Mouse (Mus musculus) kidney, postnatal 0 days (tissue): Measurements from ENCODE around the gene Fam221b. TPM values are rescaled to one million over a fixed set of nuclear protein-coding genes. Genes with fewer than 3 reads are reported as not detected.

Experiments
- ATAC-seq: fragments of 200-750 bp; cut with Nextera tagmentation; replicated peaks from 2 replicates; pipeline ENCODE4 v1.8.0; 2017; ENCODE audit warnings: low read depth, moderate number of reproducible peaks, moderate TSS enrichment, moderate library complexity; ENCODE audit not compliant: low FRiP score
- DNase-seq: peaks from one replicate; pipeline ENCODE4 v3.0.0-alpha.2; 2016; ENCODE audit warnings: low spot score
- H3K27ac ChIP-seq: fragments of 300-500 bp; sonication (generic); 2 replicates; pipeline ENCODE4 v1.5.1; 2014; ENCODE audit warnings: mild to moderate bottlenecking
- H3K27me3 ChIP-seq: fragments of 300-500 bp; sonication (generic); 2 replicates; pipeline ENCODE4 v1.6.1; 2014; ENCODE audit warnings: low read length, mixed read lengths; ENCODE audit not compliant: insufficient read depth
- H3K36me3 ChIP-seq: fragments of 300-500 bp; sonication (generic); 2 replicates; pipeline ENCODE4 v1.6.1; 2014; ENCODE audit warnings: low read length, mixed read lengths; ENCODE audit not compliant: insufficient read depth
- H3K4me1 ChIP-seq: fragments of 300-500 bp; sonication (generic); replicated peaks from 2 replicates; pipeline ENCODE4 v1.6.1; 2014; ENCODE audit warnings: antibody characterized with exemption, low read length, mixed read lengths; ENCODE audit not compliant: insufficient read depth
- H3K4me2 ChIP-seq: fragments of 300-500 bp; sonication (generic); 2 replicates; pipeline ENCODE4 v1.6.1; 2014; ENCODE audit warnings: mild to moderate bottlenecking, low read length, moderate library complexity, mixed read lengths
- H3K4me3 ChIP-seq: fragments of 300-500 bp; sonication (generic); replicated peaks from 2 replicates; pipeline ENCODE4 v1.5.1; 2014; ENCODE audit warnings: low read depth, low read length
- H3K9ac ChIP-seq: fragments of 300-500 bp; sonication (generic); 2 replicates; pipeline ENCODE4 v1.6.1; 2014; ENCODE audit warnings: low read depth, low read length
- H3K9me3 ChIP-seq: fragments of 300-500 bp; sonication (generic); replicated peaks from 2 replicates; pipeline ENCODE4 v1.6.1; 2016; ENCODE audit warnings: low read length, inconsistent platforms, mixed read lengths
- CTCF ChIP-seq: IDR thresholded peaks from 2 replicates; pipeline ENCODE4 v1.5.1; 2016; ENCODE audit warnings: antibody characterized with exemption, low read depth, mild to moderate bottlenecking, moderate library complexity
- WGBS: fragments of 180-500 bp; shearing (Covaris S2); extraction: QIAGEN DNeasy Blood & Tissue Kit; methylation state at CpG from one replicate; pipeline ENCODE4 v1.1.7; 2014; 5-methylcytosine and 5-hydroxymethylcytosine counted together
- polyA plus RNA-seq: library from polyadenylated mRNA; unstranded; fragments of >200 nt; fragmentation: Nextera tagmentation; extraction: Ambion mirVana; gene quantifications from 2 replicates; pipeline ENCODE4 v1.2.1, GENCODE M21; 2015

Gene Fam221b
- polyA plus RNA-seq, 1 experiment from 2014 or later, result 2.9 TPM

DNA sequence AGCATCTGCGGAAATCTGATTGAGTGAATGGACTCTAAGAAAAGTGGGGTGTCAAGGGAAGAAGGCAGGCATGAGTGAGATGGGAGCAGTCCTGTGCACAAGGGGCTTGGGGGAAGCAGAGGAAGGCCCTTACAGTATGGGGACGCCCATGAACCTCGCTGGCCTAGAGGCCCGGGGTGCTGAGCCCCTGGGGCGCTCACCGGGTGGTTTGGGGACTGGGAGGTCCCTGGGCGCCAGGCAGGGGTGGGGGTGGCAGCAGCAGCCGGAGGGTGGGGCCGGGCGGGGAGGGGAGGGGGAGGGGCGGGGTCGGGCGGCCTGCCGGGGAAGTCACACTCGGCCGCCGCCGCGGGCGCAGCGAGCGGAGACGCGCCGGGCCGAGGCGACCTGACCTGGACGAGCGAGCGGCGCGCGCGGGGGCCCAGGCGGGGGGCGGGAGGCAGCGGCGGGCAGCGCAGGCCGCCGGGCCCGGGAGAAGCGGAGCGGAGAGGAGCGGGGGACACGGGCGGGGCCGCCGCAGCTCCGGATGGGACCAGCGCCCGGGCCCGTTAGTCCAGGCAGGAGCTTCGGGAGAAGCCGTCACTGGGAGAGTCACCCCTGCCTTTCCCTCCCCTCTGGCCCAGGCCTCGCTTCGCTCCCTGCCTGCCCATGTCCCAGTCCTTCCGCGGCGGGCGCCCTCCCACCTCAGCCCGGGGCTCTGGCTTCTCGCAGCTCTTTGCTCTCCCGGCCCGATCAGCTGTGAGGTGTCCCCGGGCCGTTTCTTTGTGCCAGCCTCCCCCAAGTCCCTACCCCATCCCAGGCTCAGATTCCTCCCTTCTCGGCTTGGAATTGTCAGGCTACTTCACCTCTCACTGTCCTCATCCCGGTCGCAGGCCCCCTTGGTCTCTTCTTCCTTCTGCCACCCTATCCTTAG, 37.6 kb downstream of the Fam221b start, which contains the start of gene Npr2:
Npr2 (plus strand) TSS at position 890 of the 910 bp plus-strand sequence.
- 2% methylated on average over 52 of the region's 70 CpGs for WGBS
- DNase-seq (peak; percentile 78), ATAC-seq (peak; percentile 55)
- TF ChIP-seq CTCF, result no peak
- H3K9me3 ChIP-seq, result no peaks in the 10 kb centered on the region
- H3K4me3 ChIP-seq, result peak within 1 kb of the TSS; percentile 61
- H3K27ac ChIP-seq, result peak within 1 kb of the TSS; percentile 64; the same call in 1 of the 2 replicates
- peak within 1 kb of the TSS; percentile 80 for H3K9ac ChIP-seq
- no peaks in the 10 kb centered on the region for H3K36me3 ChIP-seq
- no peaks in the 10 kb centered on the region for H3K27me3 ChIP-seq
- peak within 1 kb of the TSS; percentile 91 for H3K4me2 ChIP-seq
- peaks cover 13% of the 10 kb centered on the region; the same call in 1 of the 2 replicates for H3K4me1 ChIP-seq

DNA sequence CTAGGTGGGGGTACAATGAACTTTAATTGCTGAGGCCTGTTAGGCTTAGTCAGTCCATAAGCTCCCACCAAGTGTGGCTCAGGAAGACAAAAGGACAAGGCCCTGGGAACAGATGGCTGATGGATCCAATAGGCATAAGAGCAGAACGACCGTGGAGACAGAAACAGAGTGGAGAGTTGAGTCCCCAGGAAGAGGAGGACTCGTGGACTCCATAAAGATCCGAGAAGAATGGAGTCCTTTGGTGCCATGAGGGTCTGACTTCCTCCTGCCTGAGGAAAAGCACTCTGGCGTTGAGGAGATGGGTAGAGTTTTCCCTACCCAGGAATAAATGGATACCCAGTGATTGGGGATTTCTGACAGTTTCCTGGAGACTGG, 38.3 kb downstream of the Fam221b start:
- WGBS, result 28% methylated on average over 5 of the region's 5 CpGs

DNA sequence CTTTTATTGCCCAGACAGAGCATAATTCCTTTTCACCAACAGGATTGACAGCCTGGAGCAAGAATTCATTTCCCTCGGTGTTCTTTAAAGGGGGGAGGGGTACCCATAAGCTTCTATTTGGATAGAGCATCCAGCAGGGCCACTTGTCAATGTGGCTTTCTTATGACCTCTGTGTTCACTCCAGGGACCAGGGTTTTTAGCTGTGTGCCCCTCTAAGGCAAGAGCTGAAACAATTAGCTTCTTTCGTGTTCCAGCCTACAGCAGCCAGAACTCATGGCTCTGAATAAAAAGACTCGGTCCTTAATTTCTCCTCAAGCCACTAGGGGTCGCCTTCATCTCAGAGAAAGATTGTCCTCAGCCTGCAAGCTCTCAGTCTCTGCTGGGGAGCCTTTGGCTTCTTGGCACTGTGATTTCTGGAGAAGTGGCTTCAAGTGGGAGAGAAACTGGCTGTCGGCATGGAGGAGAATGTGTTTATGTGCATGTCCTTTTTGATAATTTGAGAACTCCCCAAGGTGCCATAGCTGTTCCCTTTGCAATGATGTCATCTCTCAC, 38.8 kb downstream of the Fam221b start:
- Histone ChIP-seq H3K9ac (no peak overlapping the region), H3K9me3 (peaks cover 4% of the 10 kb centered on the region), H3K36me3 (no peaks in the 10 kb centered on the region), H3K4me3 (no peak overlapping the region), H3K4me2 (no peak overlapping the region), H3K27me3 (no peaks in the 10 kb centered on the region), H3K4me1 (peaks cover 13% of the 10 kb centered on the region; the same call in 1 of the 2 replicates), H3K27ac (no peak overlapping the region)
- 5% methylated on average over 5 of the region's 5 CpGs for WGBS
- ATAC-seq (peak; percentile 39; the same call in 1 of the 2 replicates), DNase-seq (peak; percentile 96)
- peak; percentile 94 for TF ChIP-seq CTCF

More for the DNA sequence above, 38.3 kb downstream of the Fam221b start:
- Histone ChIP-seq H3K9me3 (peaks cover under 1% of the 10 kb centered on the region; the same call in 1 of the 2 replicates), H3K4me2 (peak overlapping the region; percentile 91), H3K4me3 (no peak overlapping the region), H3K27ac (peak overlapping the region; percentile 64; the same call in 1 of the 2 replicates), H3K36me3 (no peaks in the 10 kb centered on the region), H3K4me1 (peaks cover 13% of the 10 kb centered on the region; the same call in 1 of the 2 replicates), H3K27me3 (no peaks in the 10 kb centered on the region), H3K9ac (no peak overlapping the region)
- DNase-seq, result peak; percentile 9
- TF ChIP-seq CTCF, result no peak
- ATAC-seq, result no peak

DNA sequence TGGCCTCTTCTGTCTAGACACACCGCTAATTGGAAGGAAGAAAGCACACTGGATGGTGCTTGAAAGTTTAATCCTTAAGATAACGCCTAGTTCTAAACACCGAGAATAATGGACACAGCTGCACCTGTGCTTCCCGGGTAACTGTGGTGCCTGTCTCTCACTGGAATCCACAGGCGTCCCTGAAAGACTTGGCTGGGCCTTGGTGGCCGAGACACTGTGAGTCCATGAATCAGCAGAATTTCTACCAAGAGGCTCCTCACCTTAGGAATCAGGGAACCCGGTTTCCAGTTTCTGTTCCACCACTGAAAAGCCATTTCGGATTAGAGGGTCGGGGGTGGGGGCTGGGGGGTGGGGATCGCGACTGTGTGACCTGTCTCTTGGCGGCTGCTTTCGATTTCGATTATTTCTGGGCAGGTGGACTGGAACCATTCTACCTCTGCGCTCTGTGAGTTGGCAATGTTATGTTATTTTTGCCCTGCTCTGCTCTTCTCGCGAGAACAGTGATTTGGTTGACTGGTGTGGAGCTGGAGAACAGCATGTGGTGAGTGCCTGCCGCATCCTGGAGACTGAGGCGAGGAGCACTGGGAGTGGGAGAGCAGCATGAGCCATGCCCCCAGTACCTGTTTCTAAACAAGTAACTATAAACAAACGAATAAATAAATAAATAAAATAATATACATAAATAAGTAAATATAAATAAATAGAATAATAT, 39.7 kb downstream of the Fam221b start:
- ATAC-seq, result no peak; the same call in 1 of the 2 replicates
- no peak overlapping the region for H3K9ac ChIP-seq
- H3K27me3 ChIP-seq, result no peaks in the 10 kb centered on the region
- DNase-seq, result peak; percentile 38
- TF ChIP-seq CTCF, result no peak
- whole genome bisulfite sequencing, result 48% methylated on average over 20 of the region's 20 CpGs
- no peaks in the 10 kb centered on the region for H3K36me3 ChIP-seq
- H3K4me3 ChIP-seq, result no peak overlapping the region
- H3K27ac ChIP-seq, result no peak overlapping the region
- H3K4me1 ChIP-seq, result peaks cover 13% of the 10 kb centered on the region; the same call in 1 of the 2 replicates
- peaks cover 4% of the 10 kb centered on the region for H3K9me3 ChIP-seq
- H3K4me2 ChIP-seq, result no peak overlapping the region

DNA sequence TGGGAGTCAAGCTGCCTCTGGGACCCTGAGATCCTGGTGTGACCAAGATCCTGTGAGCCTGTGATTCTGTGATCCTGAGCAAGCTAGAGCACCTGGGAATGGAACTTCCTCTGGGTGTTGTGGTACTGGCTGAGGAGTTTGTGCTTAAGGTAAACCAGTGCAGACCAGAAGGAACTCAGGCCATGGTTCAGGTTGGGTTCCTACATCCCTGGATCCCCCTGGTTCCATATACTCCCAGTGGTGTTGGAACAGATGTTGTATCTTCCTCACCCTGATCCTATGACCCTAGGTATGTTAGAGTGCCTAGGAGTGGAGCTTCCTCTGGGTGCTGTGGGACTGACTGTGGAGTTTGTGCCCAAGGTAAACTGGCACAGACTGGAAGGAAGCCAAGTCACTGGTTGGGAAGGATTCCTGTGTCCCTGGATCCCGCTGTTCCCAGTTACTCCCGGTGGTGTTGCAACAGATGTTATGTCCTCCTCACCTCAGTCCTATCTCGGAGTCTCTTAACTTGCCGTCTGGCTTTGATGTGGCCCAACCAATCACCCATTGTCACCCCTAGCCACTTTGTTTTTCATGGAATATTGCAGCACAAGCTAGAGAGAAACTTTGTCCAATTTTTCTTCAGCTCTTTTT, 48.7 kb downstream of the Fam221b start:
- Histone ChIP-seq H3K36me3 (no peaks in the 10 kb centered on the region), H3K27ac (no peak overlapping the region), H3K9me3 (0 out of 2 replicates have a peak, but pooled peaks cover under 1% of the 10 kb centered on the region), H3K27me3 (no peaks in the 10 kb centered on the region), H3K4me2 (no peak overlapping the region), H3K9ac (no peak overlapping the region), H3K4me1 (no peaks in the 10 kb centered on the region), H3K4me3 (no peak overlapping the region)
- ATAC-seq, result no peak
- WGBS, result 83% methylated on average over 4 of the region's 4 CpGs
- no peak for DNase-seq
- no peak for TF ChIP-seq CTCF
